Mouse (Mus musculus) CD4-positive, CD25-positive, alpha-beta regulatory T cell, adult 2 months (primary cell): ENCODE measurements around the gene Mmaa.

Source experiments
- DNase-seq: peaks from one replicate; pipeline ENCODE4 v3.0.0-alpha.2; 2012; ENCODE audit warnings: low read depth, low spot score

Mmaa gene

GRCm38 (mm10) chr8:79222752-79223141 is 72.0 kb downstream of the Mmaa start:
- no peak for DNase-seq

GRCm38 (mm10) chr8:79222106-79222751 is 72.5 kb downstream of the Mmaa start:
- no peak for DNase-seq
